Mouse (Mus musculus) limb, embryonic 14.5 days (tissue): ENCODE data around the gene Phf2. TPM values are rescaled to one million over a fixed set of nuclear protein-coding genes. Genes with fewer than 3 reads are reported as not detected.

Experiments
- ATAC-seq: fragments of 200-750 bp; cut with Nextera tagmentation; 2 replicates; pipeline ENCODE4 v1.8.0; 2017; ENCODE audit warnings: low read depth, moderate number of reproducible peaks, moderate TSS enrichment; ENCODE audit not compliant: low FRiP score
- DNase-seq: peaks from one replicate; pipeline ENCODE4 v3.0.0-alpha.2; 2015; ENCODE audit warnings: low spot score
- H3K27ac ChIP-seq: fragments of 300-500 bp; sonication (generic); replicated peaks from 2 replicates; pipeline ENCODE4 v1.5.1; 2014; ENCODE audit warnings: low read depth, mild to moderate bottlenecking, low read length, moderate library complexity, mixed read lengths
- H3K27me3 ChIP-seq: fragments of 300-500 bp; sonication (generic); 2 replicates; pipeline ENCODE4 v1.6.1; 2014; ENCODE audit warnings: low read length, mixed read lengths; ENCODE audit not compliant: control insufficient read depth, insufficient read depth
- H3K36me3 ChIP-seq: fragments of 300-500 bp; sonication (generic); 2 replicates; pipeline ENCODE4 v1.6.1; 2014; ENCODE audit warnings: mild to moderate bottlenecking, low read length, moderate library complexity, mixed read lengths; ENCODE audit not compliant: control insufficient read depth, insufficient read depth
- H3K4me1 ChIP-seq: fragments of 300-500 bp; sonication (generic); 2 replicates; pipeline ENCODE4 v1.6.1; 2014; ENCODE audit warnings: antibody characterized with exemption, low read length, mixed read lengths; ENCODE audit not compliant: control insufficient read depth, insufficient read depth
- H3K4me2 ChIP-seq: fragments of 300-500 bp; sonication (generic); replicated peaks from 2 replicates; pipeline ENCODE4 v1.6.1; 2014; ENCODE audit warnings: low read depth, mild to moderate bottlenecking, low read length, moderate library complexity; ENCODE audit not compliant: severe bottlenecking
- H3K4me3 ChIP-seq: fragments of 300-500 bp; sonication (generic); replicated peaks from 2 replicates; pipeline ENCODE4 v1.5.1; 2014; ENCODE audit warnings: low read length
- H3K9ac ChIP-seq: fragments of 300-500 bp; sonication (generic); 2 replicates; pipeline ENCODE4 v1.6.1; 2014; ENCODE audit warnings: mild to moderate bottlenecking, low read depth, low read length, moderate library complexity; ENCODE audit not compliant: severe bottlenecking
- H3K9me3 ChIP-seq: fragments of 300-500 bp; sonication (generic); 2 replicates; pipeline ENCODE4 v1.6.1; 2016; ENCODE audit warnings: low read length; ENCODE audit not compliant: control insufficient read depth
- POLR2A ChIP-seq: fragments of 200-500 bp; IDR thresholded peaks from 2 replicates; pipeline ENCODE4 v1.8.0; 2012; ENCODE audit warnings: inconsistent platforms, mild to moderate bottlenecking, moderate library complexity, borderline replicate concordance; ENCODE audit not compliant: insufficient read depth, insufficient read length; ENCODE audit errors: extremely low read depth
- WGBS: fragments of 180-500 bp; shearing (Covaris S2); extraction: QIAGEN DNeasy Blood & Tissue Kit; methylation state at CpG from one replicate; pipeline ENCODE4 v1.1.7; 2014; 5-methylcytosine and 5-hydroxymethylcytosine counted together
- polyA plus RNA-seq, 2 experiments: library from polyadenylated mRNA; depleted of rRNA in 1 of 2; stranded (reverse) in 1 of 2; unstranded in 1 of 2; fragments of >200 nt; fragmentation: Nextera tagmentation in 1 of 2; extraction: Ambion mirVana in 1 of 2; gene quantifications; 2 replicates each; pipeline versions ENCODE4 v1.2.1 to v1.2.3; 2012 to 2014

The Phf2 gene
- polyA plus RNA-seq, 2 experiments = 13.2 to 40.3 TPM

GRCm38 (mm10) chr13:48807481-48808031, 63.4 kb downstream of the Phf2 start:
- Histone ChIP-seq H3K36me3 (peaks cover 91% of the 10 kb centered on the region), H3K9me3 (no peaks in the 10 kb centered on the region), H3K4me3 (no peak overlapping the region), H3K4me2 (no peak overlapping the region), H3K4me1 (no peaks in the 10 kb centered on the region), H3K27me3 (no peaks in the 10 kb centered on the region), H3K9ac (no peak overlapping the region), H3K27ac (no peak overlapping the region)
- TF ChIP-seq POLR2A = no peak
- DNase-seq (no peak), ATAC-seq (no peak)
- WGBS = 66% methylated on average over 5 of the region's 5 CpGs

GRCm38 (mm10) chr13:48802181-48802580, 68.7 kb downstream of the Phf2 start:
- no peak overlapping the region for H3K4me2 ChIP-seq
- H3K9ac ChIP-seq = no peak overlapping the region
- H3K36me3 ChIP-seq = peaks cover 56% of the 10 kb centered on the region
- H3K27me3 ChIP-seq = no peaks in the 10 kb centered on the region
- no peak overlapping the region for H3K27ac ChIP-seq
- ATAC-seq = no peak
- H3K4me1 ChIP-seq = no peaks in the 10 kb centered on the region
- no peak overlapping the region for H3K4me3 ChIP-seq
- H3K9me3 ChIP-seq = no peaks in the 10 kb centered on the region
- DNase-seq = no peak
- TF ChIP-seq POLR2A = no peak
- 40% methylated on average over 15 of the region's 15 CpGs for WGBS

- peak; percentile 45 for DNase-seq
Measured at GRCm38 (mm10) chr13:48800850-48801546, 69.9 kb downstream of the Phf2 start.

GRCm38 (mm10) chr13:48798256-48798771, 72.6 kb downstream of the Phf2 start:
- H3K36me3 ChIP-seq = peaks cover 20% of the 10 kb centered on the region
- H3K9ac ChIP-seq = no peak overlapping the region
- no peak overlapping the region for H3K4me3 ChIP-seq
- TF ChIP-seq POLR2A = no peak
- DNase-seq (no peak), ATAC-seq (no peak)
- H3K27ac ChIP-seq = no peak overlapping the region
- H3K27me3 ChIP-seq = no peaks in the 10 kb centered on the region
- no peak overlapping the region for H3K4me2 ChIP-seq
- WGBS = 28% methylated on average over 11 of the region's 14 CpGs
- H3K9me3 ChIP-seq = no peaks in the 10 kb centered on the region
- H3K4me1 ChIP-seq = no peaks in the 10 kb centered on the region

More at GRCm38 (mm10) chr13:48800850-48801546, 69.9 kb downstream of the Phf2 start:
- H3K9me3 ChIP-seq = no peaks in the 10 kb centered on the region
- no peak overlapping the region for H3K4me3 ChIP-seq
- H3K4me2 ChIP-seq = no peak overlapping the region
- H3K9ac ChIP-seq = no peak overlapping the region
- no peak overlapping the region for H3K27ac ChIP-seq
- no peaks in the 10 kb centered on the region for H3K4me1 ChIP-seq
- ATAC-seq = peak; percentile 51; the same call in 1 of the 2 replicates
- H3K36me3 ChIP-seq = peaks cover 44% of the 10 kb centered on the region
- no peaks in the 10 kb centered on the region for H3K27me3 ChIP-seq
- no peak for TF ChIP-seq POLR2A
- WGBS = 28% methylated on average over 11 of the region's 11 CpGs

- Histone ChIP-seq H3K9ac (no peak overlapping the region), H3K27ac (no peak overlapping the region), H3K36me3 (peaks cover 7% of the 10 kb centered on the region), H3K4me3 (no peak overlapping the region), H3K4me1 (no peaks in the 10 kb centered on the region), H3K27me3 (no peaks in the 10 kb centered on the region), H3K4me2 (no peak overlapping the region), H3K9me3 (no peaks in the 10 kb centered on the region)
- TF ChIP-seq POLR2A = no peak
- ATAC-seq (no peak), DNase-seq (no peak)
- 70% methylated on average over 11 of the region's 11 CpGs for WGBS
Measured at GRCm38 (mm10) chr13:48796906-48797305, 74.0 kb downstream of the Phf2 start.
